Mouse (Mus musculus): Measurements from ENCODE around the gene Rtn2.
A peak's percentile ranks its signal among the peaks of the same experiment; 100 is the strongest.

The Rtn2 gene

DNA sequence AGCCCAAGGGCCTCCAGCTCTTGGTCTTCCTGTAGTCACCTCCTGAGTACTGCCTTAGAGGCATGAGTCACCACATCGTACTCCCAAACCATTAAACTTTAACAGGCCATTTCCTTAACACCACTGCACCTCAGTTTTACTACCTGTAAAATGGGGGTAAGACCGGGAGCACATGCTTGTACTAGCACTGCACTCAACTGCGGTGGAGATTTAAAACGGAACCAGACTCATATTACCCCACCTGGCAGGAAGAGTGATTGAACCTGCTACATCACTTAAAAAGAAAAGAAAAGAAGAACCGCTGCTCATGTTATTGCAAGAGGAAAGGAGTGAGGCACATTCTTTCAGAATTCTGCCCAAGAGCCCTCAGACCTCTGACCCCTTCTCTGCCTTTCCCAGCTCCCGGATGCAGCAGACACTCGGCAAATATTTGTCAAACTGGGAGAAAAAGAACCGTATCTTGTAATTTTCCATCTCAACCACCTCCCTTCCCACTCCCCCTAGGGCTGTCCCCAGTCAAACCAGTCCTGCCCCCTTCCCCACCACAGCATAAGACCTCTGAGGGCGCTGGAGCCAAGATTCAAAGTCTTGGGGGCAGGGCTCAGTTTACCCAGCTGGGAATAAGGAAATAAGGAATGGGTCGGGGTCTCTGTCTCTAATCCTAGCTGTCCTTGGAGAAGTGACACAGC, 13.3 kb upstream of the Rtn2 start:
- DNase-seq (ENCODE audit: low spot score in 2 of 2): peak in 1 of 2 experiments; percentile 17

DNA sequence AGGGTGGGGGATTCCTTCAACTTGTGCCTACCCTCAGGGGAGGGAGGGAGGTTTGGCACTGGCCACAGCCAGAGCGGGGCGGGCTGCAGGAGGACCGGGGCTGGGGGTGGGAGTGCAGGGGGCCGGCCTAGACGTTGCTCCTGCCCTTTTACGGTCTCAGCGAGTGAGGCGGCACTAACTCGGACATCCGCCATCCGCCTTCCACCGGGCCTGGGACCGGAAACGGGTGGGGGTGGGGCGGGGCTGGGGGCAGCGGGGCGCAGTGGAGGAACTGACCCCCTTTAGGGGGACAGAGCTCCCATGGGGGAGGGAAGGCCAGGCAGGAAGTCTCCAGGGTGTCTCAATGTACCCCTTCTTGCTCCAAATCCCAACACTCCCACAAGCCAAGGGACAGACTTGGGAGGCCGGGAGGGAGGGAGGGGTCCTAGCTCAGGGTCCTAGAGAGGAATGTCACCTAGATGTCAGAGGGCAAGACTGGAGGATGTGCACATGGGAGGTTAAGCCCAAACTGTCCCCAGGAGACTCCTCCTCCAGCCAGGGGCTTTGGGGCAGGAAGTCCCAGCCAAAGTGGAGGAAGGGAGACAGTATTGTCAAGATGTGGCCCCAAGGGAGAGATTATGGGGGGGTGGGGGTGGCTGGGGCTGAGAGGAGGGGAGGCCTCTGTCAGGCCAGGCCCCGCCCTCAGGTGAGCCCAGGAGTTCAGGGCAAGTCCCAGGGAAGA, 12.5 kb upstream of the Rtn2 start:
- peak; percentile 36 for DNase-seq (ENCODE audit: low spot score in 2 of 2)

DNA sequence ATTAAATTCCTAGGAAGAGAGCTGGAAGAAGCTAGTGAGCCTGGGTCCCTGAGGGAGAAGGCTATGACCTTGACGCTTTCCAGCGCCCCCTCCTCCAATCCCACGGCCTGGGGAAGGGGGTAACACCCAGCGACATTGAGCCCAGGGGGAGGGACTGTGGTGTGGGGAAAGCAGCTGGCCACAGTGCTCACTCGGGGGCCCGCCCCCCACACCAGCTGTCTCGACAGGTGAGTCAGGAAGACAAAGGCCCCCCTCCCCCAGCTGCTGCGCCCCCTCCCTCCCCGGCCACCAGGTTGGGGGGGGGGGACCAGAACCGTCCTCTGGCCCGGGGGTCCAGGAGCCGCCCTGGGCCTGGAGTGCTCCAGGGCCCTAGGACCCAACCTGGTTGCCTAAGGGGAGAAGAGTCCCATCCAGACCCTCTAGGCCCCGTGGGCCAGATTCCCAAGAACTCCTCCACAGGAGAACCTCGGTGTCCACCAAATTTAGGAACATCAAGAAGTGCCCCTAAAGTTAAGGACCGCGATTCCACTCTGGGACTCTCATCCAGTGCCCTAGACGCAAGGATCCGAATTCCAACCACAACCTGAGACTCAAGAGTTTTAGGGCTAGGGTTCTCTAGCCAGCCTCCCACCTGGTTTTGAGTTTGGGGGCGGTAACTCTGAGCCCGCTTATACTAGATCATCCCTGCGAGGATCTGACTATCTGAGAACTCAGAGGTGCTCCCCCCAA, 11.8 kb upstream of the Rtn2 start:
- peak in 1 of 2 experiments; percentile 20 for DNase-seq (ENCODE audit: low spot score in 2 of 2)

DNA sequence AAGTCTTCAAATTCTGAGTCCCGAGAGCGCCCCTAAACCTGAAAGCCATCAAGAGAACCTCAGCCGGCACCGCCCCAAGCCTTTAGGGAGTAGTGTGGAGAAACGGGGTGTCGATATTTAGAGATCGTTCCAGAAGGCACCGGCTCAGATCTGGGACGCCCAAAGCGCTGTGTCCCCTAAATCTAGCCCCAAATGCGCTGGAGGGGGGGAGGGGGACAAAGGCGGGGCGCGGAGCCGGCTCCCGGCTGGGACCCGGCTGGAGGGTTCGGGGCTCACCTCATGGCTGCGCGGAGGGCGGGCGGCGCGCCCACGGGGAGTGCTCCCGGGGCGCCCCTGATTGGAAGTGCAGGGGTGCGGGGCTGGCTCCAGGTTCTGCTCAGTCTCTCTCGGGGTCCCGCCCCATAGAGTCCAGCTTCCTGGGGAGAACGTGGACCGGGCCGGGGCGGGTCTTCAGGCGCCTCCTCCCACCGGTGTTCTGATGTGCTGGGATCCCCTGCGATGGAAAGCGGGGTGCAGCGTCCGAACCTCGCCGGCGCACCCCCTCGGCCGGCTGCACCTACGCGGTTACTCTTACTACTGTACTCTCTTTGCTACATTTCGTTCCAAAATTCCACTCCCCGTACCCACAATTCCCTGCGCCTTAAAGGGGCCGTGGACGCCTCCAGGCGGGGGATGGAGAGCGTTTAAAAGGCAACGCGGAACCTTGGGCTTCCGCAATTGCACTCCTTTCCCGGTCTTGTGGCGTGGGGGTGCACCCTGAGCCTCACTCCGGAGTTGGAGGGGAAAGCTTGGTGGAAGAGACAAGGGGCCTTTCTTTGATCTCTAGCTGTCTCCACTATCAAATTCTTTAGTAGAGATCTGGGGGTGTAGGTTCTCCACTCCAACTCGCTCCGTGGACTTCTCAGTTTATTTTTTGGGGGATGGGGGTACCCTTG, 10.9 kb upstream of the Rtn2 start, which contains the start of gene Vasp:
Gene Vasp (minus strand): TSS at position 580 of the 935 bp plus-strand sequence.
- peak; percentile 71 to 81 for DNase-seq (ENCODE audit: low spot score in 2 of 2)

GRCm38 (mm10) chr7:19272173-19272764, 10.2 kb upstream of the Rtn2 start:
- DNase-seq (ENCODE audit: low spot score in 2 of 2): peak; percentile 79 to 88

- DNase-seq (ENCODE audit: low spot score in 2 of 2): no peak
Observed at GRCm38 (mm10) chr7:19276253-19276652, 6.2 kb upstream of the Rtn2 start.

DNA sequence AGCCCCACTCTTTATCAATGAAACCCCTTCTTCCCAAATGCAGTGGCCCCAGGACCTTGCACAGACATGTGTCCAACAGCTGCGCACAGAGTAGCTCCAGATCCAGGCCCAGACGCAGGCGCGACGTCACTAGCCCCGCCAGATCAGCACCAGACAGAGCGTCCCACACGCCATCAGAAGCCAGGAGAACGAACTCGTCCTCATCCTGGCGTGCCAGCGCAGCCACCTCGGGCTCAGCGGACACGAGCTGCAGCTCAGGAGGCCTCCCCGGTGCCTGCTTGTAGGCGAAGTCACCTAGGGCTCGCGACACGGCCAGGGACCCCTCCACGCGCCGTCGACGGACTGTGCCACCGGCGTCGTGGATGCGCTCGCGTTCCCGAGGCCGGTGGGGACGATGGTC, 3.4 kb upstream of the Rtn2 start:
- DNase-seq (ENCODE audit: low spot score in 2 of 2): no peak

GRCm38 (mm10) chr7:19279581-19280114, 2.8 kb upstream of the Rtn2 start, which contains the start of gene Ppm1n:
Gene Ppm1n (minus strand): TSS chr7:19280064.
- peak in 1 of 2 experiments; percentile 13 for DNase-seq (ENCODE audit: low spot score in 2 of 2)

DNA sequence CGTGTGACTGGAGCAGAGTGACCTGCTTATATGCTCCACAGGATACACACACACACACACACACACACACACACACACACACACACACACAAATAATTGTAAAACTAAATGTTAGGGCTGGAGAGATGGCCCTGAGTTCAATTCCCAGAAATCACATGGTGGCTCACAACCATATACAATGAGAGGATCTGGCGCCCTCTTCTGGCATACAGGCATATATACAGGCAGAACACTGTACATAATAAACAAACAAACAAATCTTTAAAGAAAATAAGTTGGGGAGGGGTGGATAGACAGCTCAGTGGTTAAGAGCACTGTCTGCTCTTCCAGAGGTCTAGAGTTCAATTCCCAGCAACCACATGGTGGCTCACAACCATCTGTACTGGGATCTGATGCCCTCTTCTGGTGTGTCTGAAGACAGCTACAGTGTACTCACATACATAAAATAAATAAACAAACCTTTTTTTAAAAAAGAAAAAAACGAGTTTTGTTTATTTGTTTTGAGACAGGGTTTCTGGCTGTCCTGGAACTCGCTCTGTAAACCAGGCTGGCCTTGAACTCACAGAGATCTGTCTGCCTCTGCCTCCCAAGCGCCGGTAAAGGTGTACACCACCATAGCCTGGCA, 632 bp upstream of the Rtn2 start:
- peak; percentile 42 to 59 for DNase-seq (ENCODE audit: low spot score in 2 of 2)

GRCm38 (mm10) chr7:19282791-19283405, 474 bp downstream of the Rtn2 start:
- DNase-seq (ENCODE audit: low spot score in 2 of 2): peak; percentile 20 to 34

GRCm38 (mm10) chr7:19283406-19283804, 981 bp downstream of the Rtn2 start:
- no peak for DNase-seq (ENCODE audit: low spot score in 2 of 2)

DNA sequence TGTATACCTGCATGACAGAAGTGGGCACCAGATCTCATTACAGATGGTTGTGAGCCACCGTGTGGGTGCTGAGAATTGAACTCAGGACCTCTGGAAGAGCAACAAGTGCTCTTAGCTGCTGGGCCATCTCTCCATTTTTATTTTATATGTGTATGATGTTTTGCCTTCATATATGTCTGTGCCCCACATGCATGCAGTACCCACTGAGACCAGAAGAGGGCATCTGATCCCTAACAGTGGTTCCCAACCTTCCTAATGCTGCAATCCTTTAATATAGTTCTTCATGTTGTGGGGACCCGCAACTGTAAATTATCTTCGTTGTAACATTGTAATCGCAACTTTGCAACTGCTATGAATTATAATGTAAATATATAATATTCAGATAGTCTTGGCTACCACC, 2.3 kb downstream of the Rtn2 start:
- DNase-seq (ENCODE audit: low spot score in 2 of 2): peak in 1 of 2 experiments; percentile 69

DNA sequence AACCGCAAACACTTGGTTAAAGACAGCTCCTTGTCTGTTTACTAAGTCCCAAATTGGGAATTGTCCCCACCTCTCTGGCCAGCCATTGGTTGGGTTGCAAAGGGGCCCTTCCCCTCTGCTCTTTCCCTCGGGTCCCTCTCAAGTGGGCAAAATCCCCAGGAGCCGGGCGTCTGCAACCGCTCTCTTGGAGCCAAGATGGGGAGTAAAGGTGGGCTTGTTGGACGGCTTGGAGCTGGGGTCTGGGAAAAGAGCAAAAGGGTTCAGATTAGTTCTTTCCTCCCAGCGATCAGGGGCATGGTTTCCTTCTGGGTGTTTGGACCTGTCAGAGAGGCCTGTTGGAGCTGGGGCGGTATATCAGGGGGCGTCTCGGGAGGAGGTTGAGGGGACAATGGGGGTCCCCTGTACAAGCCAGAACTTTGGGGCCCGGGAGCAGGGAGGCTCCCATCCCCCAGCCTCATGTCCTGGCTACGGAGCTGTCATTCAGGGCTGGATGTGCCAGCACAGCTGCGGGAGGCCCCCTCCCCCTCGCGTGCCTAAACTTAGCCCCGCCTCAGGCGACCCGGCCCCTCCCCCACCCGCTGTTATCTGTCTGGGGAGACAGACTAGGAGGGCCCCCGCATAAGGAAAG, 8.7 kb downstream of the Rtn2 start:
- no peak for DNase-seq (ENCODE audit: low spot score in 2 of 2)

GRCm38 (mm10) chr7:19295503-19296185, 13.2 kb downstream of the Rtn2 start:
- peak; percentile 87 to 91 for DNase-seq (ENCODE audit: low spot score in 2 of 2)

DNA sequence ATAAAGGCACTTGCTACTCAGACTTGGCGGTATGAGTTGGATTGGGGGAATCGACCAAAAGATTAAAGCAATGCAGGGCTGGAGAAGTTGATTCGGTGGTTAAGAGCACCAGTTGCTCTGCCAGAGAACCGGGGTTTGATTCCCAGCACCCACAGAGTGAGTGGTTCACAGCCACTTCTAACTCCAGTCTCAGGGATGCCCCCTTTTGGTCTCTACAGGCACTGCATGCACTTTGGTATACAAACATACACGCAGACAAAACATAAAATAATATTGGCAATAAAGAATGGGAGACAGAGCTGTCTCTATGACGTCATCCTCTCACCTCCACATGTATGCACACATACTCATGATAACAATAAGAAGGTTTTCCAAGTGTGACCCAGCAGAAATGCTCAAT, 14.6 kb downstream of the Rtn2 start:
- DNase-seq (ENCODE audit: low spot score in 2 of 2): no peak

GRCm38 (mm10) chr7:19297794-19298193, 15.4 kb downstream of the Rtn2 start:
- DNase-seq (ENCODE audit: low spot score in 2 of 2): no peak

GRCm38 (mm10) chr7:19299194-19299593, 16.8 kb downstream of the Rtn2 start:
- DNase-seq (ENCODE audit: low spot score in 2 of 2): peak; percentile 37 to 53

Data from natural killer cell, adult 2 months (primary cell).